Mouse (Mus musculus): ENCODE results near the gene Ccdc3.

Gene Ccdc3

GRCm38 (mm10) chr2:5222571-5222970, 85.0 kb downstream of the Ccdc3 start:
- TF ChIP-seq GATA4 (IDR thresholded peaks at IDR 0.05; ENCODE audit: insufficient replicate concordance, low read length) = no peak

- TF ChIP-seq GATA4 (IDR thresholded peaks at IDR 0.05; ENCODE audit: insufficient replicate concordance, low read length) = no peak
Observed at GRCm38 (mm10) chr2:5236846-5237482, 99.4 kb downstream of the Ccdc3 start.

GRCm38 (mm10) chr2:5237870-5238269, 100.3 kb downstream of the Ccdc3 start:
- TF ChIP-seq GATA4 (IDR thresholded peaks at IDR 0.05; ENCODE audit: insufficient replicate concordance, low read length) = no peak

GRCm38 (mm10) chr2:5239492-5239891, 101.9 kb downstream of the Ccdc3 start:
- TF ChIP-seq GATA4 (IDR thresholded peaks at IDR 0.05; ENCODE audit: insufficient replicate concordance, low read length) = no peak

- TF ChIP-seq GATA4 (IDR thresholded peaks at IDR 0.05; ENCODE audit: insufficient replicate concordance, low read length) = no peak
Observed at GRCm38 (mm10) chr2:5241469-5241897, 103.9 kb downstream of the Ccdc3 start.

GRCm38 (mm10) chr2:5249969-5250368, 112.4 kb downstream of the Ccdc3 start:
- peak; percentile 75; the same call in 1 of the 2 replicates for TF ChIP-seq GATA4 (IDR thresholded peaks at IDR 0.05; ENCODE audit: insufficient replicate concordance, low read length)

- no peak for TF ChIP-seq GATA4 (IDR thresholded peaks at IDR 0.05; ENCODE audit: insufficient replicate concordance, low read length)
Observed at GRCm38 (mm10) chr2:5258250-5258649, 120.7 kb downstream of the Ccdc3 start.

GRCm38 (mm10) chr2:5262279-5262678, 124.7 kb downstream of the Ccdc3 start:
- TF ChIP-seq GATA4 (IDR thresholded peaks at IDR 0.05; ENCODE audit: insufficient replicate concordance, low read length) = no peak

- TF ChIP-seq GATA4 (IDR thresholded peaks at IDR 0.05; ENCODE audit: insufficient replicate concordance, low read length) = no peak
Observed at GRCm38 (mm10) chr2:5267980-5268379, 130.4 kb downstream of the Ccdc3 start.

Data from liver, adult (tissue).